Mouse (Mus musculus) olfactory bulb, adult 2 months (tissue): ENCODE measurements around the gene Fam102b.

Source experiments
- CTCF ChIP-seq: fragments of 200-500 bp; IDR thresholded peaks from 2 replicates; pipeline ENCODE4 v1.5.1; 2012; ENCODE audit warnings: low read depth, mild to moderate bottlenecking, low read length, moderate library complexity; ENCODE audit not compliant: insufficient read depth
- POLR2A ChIP-seq: fragments of 200-500 bp; IDR thresholded peaks from 2 replicates; pipeline ENCODE4 v1.6.1; 2012; ENCODE audit warnings: mild to moderate bottlenecking, low read depth, low read length, moderate library complexity; ENCODE audit not compliant: insufficient read depth

DNA sequence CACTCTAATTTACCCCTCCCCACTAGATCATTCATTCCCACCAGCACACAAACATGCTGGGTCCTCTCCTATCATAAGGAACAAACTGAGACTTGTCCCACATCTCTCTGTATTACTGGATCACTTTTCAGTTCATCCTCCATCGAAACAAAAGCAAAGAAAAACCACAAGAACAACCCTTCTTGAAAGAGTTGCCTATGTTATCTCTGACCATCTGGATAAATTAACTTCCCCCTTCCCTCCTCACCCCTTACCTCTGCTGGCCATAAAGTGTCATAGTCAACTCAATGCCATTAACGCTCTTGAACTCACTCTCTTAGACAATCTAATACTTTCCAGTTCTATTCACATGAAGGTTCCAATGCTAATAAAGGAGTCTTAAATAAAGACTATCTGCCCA is 32.9 kb downstream of the Fam102b start:
- TF ChIP-seq POLR2A, result no peak
- TF ChIP-seq CTCF, result no peak
